Mouse (Mus musculus) midbrain, postnatal 0 days (tissue): Measurements from ENCODE around the gene Shmt1. TPM values are rescaled to one million over a fixed set of nuclear protein-coding genes. Genes with fewer than 3 reads are reported as not detected.

Experiments
- ATAC-seq: fragments of 200-750 bp; cut with Nextera tagmentation; 2 replicates; pipeline ENCODE4 v1.8.0; 2017; ENCODE audit warnings: moderate number of reproducible peaks, mild to moderate bottlenecking, moderate TSS enrichment, moderate library complexity; ENCODE audit not compliant: low FRiP score
- DNase-seq: peaks from one replicate; pipeline ENCODE4 v3.0.0-alpha.2; 2015; ENCODE audit warnings: low spot score
- H3K27ac ChIP-seq: fragments of 300-500 bp; sonication (generic); 2 replicates; pipeline ENCODE4 v1.5.1; 2014; ENCODE audit warnings: low read depth, mild to moderate bottlenecking, low read length, mixed read lengths
- H3K27me3 ChIP-seq: fragments of 300-500 bp; sonication (generic); 2 replicates; pipeline ENCODE4 v1.6.1; 2014; ENCODE audit warnings: low read length, control low read depth, mixed read lengths; ENCODE audit not compliant: insufficient read depth
- H3K36me3 ChIP-seq: fragments of 300-500 bp; sonication (generic); 2 replicates; pipeline ENCODE4 v1.6.1; 2014; ENCODE audit warnings: low read length, control low read depth, mixed read lengths; ENCODE audit not compliant: insufficient read depth
- H3K4me1 ChIP-seq: fragments of 300-500 bp; sonication (generic); 2 replicates; pipeline ENCODE4 v1.6.1; 2014; ENCODE audit warnings: mild to moderate bottlenecking, control low read depth, antibody characterized with exemption, low read length, mixed read lengths; ENCODE audit not compliant: insufficient read depth
- H3K4me2 ChIP-seq: fragments of 300-500 bp; sonication (generic); 2 replicates; pipeline ENCODE4 v1.6.1; 2014; ENCODE audit warnings: low read depth, mild to moderate bottlenecking, low read length, mixed read lengths; ENCODE audit not compliant: poor library complexity, severe bottlenecking
- H3K4me3 ChIP-seq: fragments of 300-500 bp; sonication (generic); 2 replicates; pipeline ENCODE4 v1.5.1; 2014; ENCODE audit warnings: low read depth, mild to moderate bottlenecking, low read length, moderate library complexity
- H3K9ac ChIP-seq: fragments of 300-500 bp; sonication (generic); replicated peaks from 2 replicates; pipeline ENCODE4 v1.6.1; 2014; ENCODE audit warnings: mild to moderate bottlenecking, low read length, moderate library complexity, mixed read lengths; ENCODE audit not compliant: poor library complexity, severe bottlenecking
- H3K9me3 ChIP-seq: fragments of 300-500 bp; sonication (generic); 2 replicates; pipeline ENCODE4 v1.6.1; 2016; ENCODE audit warnings: low read length, control low read depth
- CTCF ChIP-seq: IDR thresholded peaks from 2 replicates; pipeline ENCODE4 v1.5.1; 2016; ENCODE audit warnings: antibody characterized with exemption, mild to moderate bottlenecking
- WGBS: fragments of 180-500 bp; shearing (Covaris S2); extraction: QIAGEN DNeasy Blood & Tissue Kit; methylation state at CpG from one replicate; pipeline ENCODE4 v1.1.7; 2014; 5-methylcytosine and 5-hydroxymethylcytosine counted together
- polyA plus RNA-seq: library from polyadenylated mRNA; unstranded; fragments of >200 nt; fragmentation: Nextera tagmentation; extraction: Ambion mirVana; gene quantifications from 2 replicates; pipeline ENCODE4 v1.2.1, GENCODE M21; 2015
- total RNA-seq: library from RNA; depleted of rRNA; stranded (reverse); fragments of >200 nt; gene quantifications from 2 replicates; pipeline ENCODE4 v1.2.3, GENCODE M21; 2014; rRNA removed

The Shmt1 gene
- total and polyA plus RNA-seq, 2 experiments from 2014 or later: 3.7 to 6.5 TPM

DNA sequence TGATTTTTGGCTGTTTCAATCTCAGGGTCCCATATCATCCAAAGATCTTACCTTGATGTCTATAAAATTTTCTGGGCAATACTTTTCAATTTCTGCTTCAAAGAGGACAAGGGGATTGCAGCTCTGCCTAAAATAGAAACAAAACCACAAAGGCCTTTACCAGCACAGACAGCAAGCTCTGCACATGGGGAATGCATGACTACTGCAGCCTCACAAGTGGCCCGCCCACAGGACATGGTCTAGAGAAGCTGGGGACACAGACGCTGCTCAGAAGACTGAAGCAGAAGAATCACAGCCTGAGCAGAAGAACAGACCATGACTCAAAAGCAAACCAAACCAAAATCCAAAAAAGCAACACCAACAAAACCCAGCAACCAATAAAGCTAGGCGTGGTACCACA is 49.8 kb downstream of the Shmt1 start:
- 90% methylated on average over 3 of the region's 3 CpGs for WGBS
- H3K36me3 ChIP-seq: peaks cover 8% of the 10 kb centered on the region; the same call in 1 of the 2 replicates
- TF ChIP-seq CTCF: no peak
- no peak overlapping the region for H3K27ac ChIP-seq
- ATAC-seq (no peak), DNase-seq (no peak)
- H3K9me3 ChIP-seq: no peaks in the 10 kb centered on the region
- H3K4me3 ChIP-seq: no peak overlapping the region
- H3K27me3 ChIP-seq: no peaks in the 10 kb centered on the region
- no peak overlapping the region for H3K4me2 ChIP-seq
- no peaks in the 10 kb centered on the region for H3K4me1 ChIP-seq
- H3K9ac ChIP-seq: no peak overlapping the region

- TF ChIP-seq CTCF: no peak
- DNase-seq (no peak), ATAC-seq (no peak)
- Histone ChIP-seq H3K27ac (no peak overlapping the region), H3K4me1 (no peaks in the 10 kb centered on the region), H3K9ac (no peak overlapping the region), H3K4me3 (no peak overlapping the region), H3K27me3 (no peaks in the 10 kb centered on the region), H3K9me3 (no peaks in the 10 kb centered on the region), H3K4me2 (no peak overlapping the region), H3K36me3 (peaks cover 39% of the 10 kb centered on the region; the same call in 1 of the 2 replicates)
- 95% methylated on average over 7 of the region's 7 CpGs for WGBS
Measured at GRCm38 (mm10) chr11:60755570-60755969, 55.9 kb downstream of the Shmt1 start.

DNA sequence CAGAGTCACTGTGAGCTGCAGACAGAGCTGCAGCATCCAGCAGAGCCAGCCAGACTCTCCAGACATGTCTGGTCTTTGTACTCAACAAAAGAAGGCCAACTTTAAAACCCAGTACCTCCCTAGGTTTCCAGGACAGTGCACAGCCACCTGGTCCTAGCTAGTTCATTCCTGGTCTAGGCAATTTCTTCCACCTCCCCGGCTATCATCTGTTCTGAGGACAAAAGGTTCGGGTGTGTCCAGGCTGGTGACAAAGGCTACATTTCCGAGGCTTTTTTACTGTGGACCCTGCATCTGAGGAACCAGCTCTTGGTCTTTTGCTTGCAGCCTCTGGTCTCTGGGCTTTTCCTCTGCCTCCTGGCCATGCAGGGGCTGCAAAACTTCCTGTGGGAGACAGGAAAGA is 71.2 kb downstream of the Shmt1 start:
- Histone ChIP-seq H3K27ac (no peak overlapping the region), H3K4me1 (no peaks in the 10 kb centered on the region), H3K9ac (no peak overlapping the region), H3K4me2 (no peak overlapping the region), H3K36me3 (peaks cover 28% of the 10 kb centered on the region), H3K4me3 (no peak overlapping the region), H3K9me3 (no peaks in the 10 kb centered on the region), H3K27me3 (no peaks in the 10 kb centered on the region)
- DNase-seq (no peak), ATAC-seq (no peak)
- no peak for TF ChIP-seq CTCF
- 77% methylated on average over 3 of the region's 3 CpGs for WGBS

Other genes with a start within 250 kb of the Shmt1 start
- 38.0 and 46.8 TPM in 2 replicates for gene Llgl1, start 112.0 kb downstream of the Shmt1 start, total RNA-seq
- gene Llgl1, start 112.0 kb downstream of the Shmt1 start, polyA plus RNA-seq: 25.8 and 26.8 TPM in 2 replicates
- 64.9 and 92.7 TPM in 2 replicates for gene Flii, start 84.5 kb downstream of the Shmt1 start, total RNA-seq
- 42.7 and 46.0 TPM in 2 replicates for gene Flii, start 84.5 kb downstream of the Shmt1 start, polyA plus RNA-seq
- 36.6 and 37.9 TPM in 2 replicates for gene Mief2, start 83.3 kb downstream of the Shmt1 start, total RNA-seq
- gene Mief2, start 83.3 kb downstream of the Shmt1 start, polyA plus RNA-seq: 24.0 and 25.3 TPM in 2 replicates
- 8.1 and 10.9 TPM in 2 replicates for gene Top3a, start 34.4 kb downstream of the Shmt1 start, total RNA-seq
- 3.6 and 4.1 TPM in 2 replicates for gene Top3a, start 34.4 kb downstream of the Shmt1 start, polyA plus RNA-seq
- 14.2 and 18.1 TPM in 2 replicates for gene Smcr8, start 34.2 kb downstream of the Shmt1 start, total RNA-seq
- 3.6 and 4.0 TPM in 2 replicates for gene Smcr8, start 34.2 kb downstream of the Shmt1 start, polyA plus RNA-seq
- 22.3 and 24.3 TPM in 2 replicates for gene Dhrs7b, start 18.9 kb upstream of the Shmt1 start, total RNA-seq
- 33.2 and 34.5 TPM in 2 replicates for gene Dhrs7b, start 18.9 kb upstream of the Shmt1 start, polyA plus RNA-seq
- gene Tmem11, start 67.6 kb upstream of the Shmt1 start, total RNA-seq: 47.1 and 53.4 TPM in 2 replicates
- gene Tmem11, start 67.6 kb upstream of the Shmt1 start, polyA plus RNA-seq: 52.0 and 55.5 TPM in 2 replicates
- 28.7 and 33.5 TPM in 2 replicates for gene Natd1, start 103.0 kb upstream of the Shmt1 start, total RNA-seq
- gene Natd1, start 103.0 kb upstream of the Shmt1 start, polyA plus RNA-seq: 14.5 and 15.9 TPM in 2 replicates
- gene Map2k3, start 120.3 kb upstream of the Shmt1 start, total RNA-seq: 10.1 and 23.1 TPM in 2 replicates
- 22.9 and 23.4 TPM in 2 replicates for gene Map2k3, start 120.3 kb upstream of the Shmt1 start, polyA plus RNA-seq
- 20.5 and 23.6 TPM in 2 replicates for gene Kcnj12, start 210.8 kb upstream of the Shmt1 start, total RNA-seq
- 3.1 and 3.2 TPM in 2 replicates for gene Kcnj12, start 210.8 kb upstream of the Shmt1 start, polyA plus RNA-seq